Mouse (Mus musculus) forebrain, embryonic 15.5 days (tissue): ENCODE measurements around the gene Atg13. TPM values are rescaled to one million over a fixed set of nuclear protein-coding genes. Genes with fewer than 3 reads are reported as not detected.

Experiments used
- ATAC-seq: fragments of 200-750 bp; cut with Nextera tagmentation; replicated peaks from 2 replicates; pipeline ENCODE4 v1.8.0; 2017; ENCODE audit warnings: mild to moderate bottlenecking, moderate TSS enrichment, moderate library complexity
- H3K27ac ChIP-seq: fragments of 300-500 bp; sonication (generic); replicated peaks from 2 replicates; pipeline ENCODE4 v1.5.1; 2015; ENCODE audit warnings: mild to moderate bottlenecking, inconsistent platforms
- H3K27me3 ChIP-seq: fragments of 300-500 bp; sonication (generic); 2 replicates; pipeline ENCODE4 v1.6.1; 2015; ENCODE audit warnings: inconsistent platforms
- H3K36me3 ChIP-seq: fragments of 300-500 bp; sonication (generic); 2 replicates; pipeline ENCODE4 v1.6.1; 2015; ENCODE audit warnings: mild to moderate bottlenecking, inconsistent platforms
- H3K4me1 ChIP-seq: fragments of 300-500 bp; sonication (generic); 2 replicates; pipeline ENCODE4 v1.6.1; 2015; ENCODE audit warnings: inconsistent platforms
- H3K4me2 ChIP-seq: fragments of 300-500 bp; sonication (generic); replicated peaks from 2 replicates; pipeline ENCODE4 v1.6.1; 2015; ENCODE audit warnings: mild to moderate bottlenecking, inconsistent platforms
- H3K4me3 ChIP-seq: fragments of 300-500 bp; sonication (generic); 2 replicates; pipeline ENCODE4 v1.5.1; 2015; ENCODE audit warnings: mild to moderate bottlenecking, inconsistent platforms
- H3K9ac ChIP-seq: fragments of 300-500 bp; sonication (generic); replicated peaks from 2 replicates; pipeline ENCODE4 v1.6.1; 2015; ENCODE audit warnings: mild to moderate bottlenecking, inconsistent platforms
- H3K9me3 ChIP-seq: fragments of 300-500 bp; sonication (generic); 2 replicates; pipeline ENCODE4 v1.6.1; 2016; ENCODE audit warnings: inconsistent platforms
- WGBS: fragments of 180-500 bp; shearing (Covaris S2); methylation state at CpG from one replicate; pipeline ENCODE4 v1.1.7; 2015; ENCODE audit warnings: mixed read lengths; 5-methylcytosine and 5-hydroxymethylcytosine counted together
- polyA plus RNA-seq: library from polyadenylated mRNA; unstranded; fragments of >200 nt; fragmentation: Nextera tagmentation; extraction: Ambion mirVana; gene quantifications from 2 replicates; pipeline ENCODE4 v1.2.1, GENCODE M21; 2015

Atg13 gene
- polyA plus RNA-seq, 1 experiment from 2014 or later = 40.4 TPM

GRCm38 (mm10) chr2:91638931-91639330 lies 71.4 kb downstream of the Atg13 start:
- no peak for ATAC-seq
- Histone ChIP-seq H3K9me3 (no peaks in the 10 kb centered on the region), H3K4me3 (no peak overlapping the region), H3K4me1 (no peaks in the 10 kb centered on the region), H3K36me3 (peaks cover 6% of the 10 kb centered on the region; the same call in 1 of the 2 replicates), H3K9ac (no peak overlapping the region), H3K27me3 (no peaks in the 10 kb centered on the region), H3K4me2 (no peak overlapping the region), H3K27ac (no peak overlapping the region)
- 84% methylated on average over 6 of the region's 6 CpGs for WGBS

DNA sequence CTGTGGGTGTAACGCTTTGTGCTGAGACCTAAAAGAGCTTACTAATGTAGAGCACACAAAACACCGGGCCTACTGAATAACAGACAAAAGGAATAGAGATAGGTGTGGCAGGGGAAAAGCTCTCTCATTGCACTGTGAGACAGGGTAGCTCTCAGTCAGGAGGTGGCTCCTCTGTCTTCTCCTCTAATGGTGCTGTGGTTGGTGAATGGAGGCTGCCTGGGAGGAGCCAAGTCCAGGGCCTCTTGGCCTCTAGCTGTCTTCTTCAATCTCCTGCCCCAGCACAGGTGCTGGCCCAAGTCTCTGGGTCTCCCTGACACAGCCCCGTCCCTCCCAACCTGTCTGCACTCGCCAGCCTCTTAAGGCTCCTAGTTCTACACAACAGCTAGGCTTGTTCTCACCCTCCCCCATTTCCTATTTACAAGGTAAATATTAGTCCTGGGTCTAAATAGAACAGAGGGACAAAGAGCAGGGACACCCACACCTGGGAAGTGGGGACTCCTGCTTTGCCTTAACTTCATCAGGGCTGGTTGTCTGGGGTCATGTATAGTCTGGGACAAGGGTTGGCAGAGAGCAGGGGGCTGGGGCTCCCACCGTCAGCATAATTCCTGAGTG lies 73.5 kb downstream of the Atg13 start:
- Histone ChIP-seq H3K27me3 (no peaks in the 10 kb centered on the region), H3K9me3 (no peaks in the 10 kb centered on the region), H3K27ac (no peak overlapping the region), H3K4me2 (no peak overlapping the region), H3K4me3 (no peak overlapping the region), H3K36me3 (peaks cover 3% of the 10 kb centered on the region; the same call in 1 of the 2 replicates), H3K4me1 (no peaks in the 10 kb centered on the region), H3K9ac (no peak overlapping the region)
- ATAC-seq = no peak
- 84% methylated on average over 5 of the region's 5 CpGs for WGBS

DNA sequence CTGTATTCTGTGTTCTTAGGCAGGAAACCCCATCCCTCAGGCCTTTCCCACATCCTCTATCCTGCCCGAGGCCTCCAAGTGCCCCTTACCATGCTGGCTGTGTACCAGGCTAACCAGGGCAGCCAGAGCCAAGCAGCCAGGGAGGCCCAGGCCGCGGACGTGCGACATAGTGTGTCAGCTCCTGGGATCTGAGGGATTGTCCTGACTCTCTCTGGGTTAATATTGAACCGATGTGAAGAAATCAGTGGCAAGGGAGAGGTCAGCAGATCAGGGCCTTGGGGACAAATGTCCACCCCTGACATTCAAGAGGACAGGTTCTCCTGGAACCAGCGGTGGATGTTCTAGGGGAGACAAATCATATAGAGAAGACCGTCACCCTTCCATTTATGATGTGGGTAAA lies 74.1 kb downstream of the Atg13 start, which contains the start of gene F2:
Gene F2 (minus strand): TSS at position 186 of the 400 bp plus-strand sequence.
- Histone ChIP-seq H3K9me3 (no peaks in the 10 kb centered on the region), H3K36me3 (peaks cover 2% of the 10 kb centered on the region; the same call in 1 of the 2 replicates), H3K9ac (no peak within 1 kb of the TSS), H3K4me2 (no peak within 1 kb of the TSS), H3K27me3 (no peaks in the 10 kb centered on the region), H3K4me3 (no peak within 1 kb of the TSS), H3K4me1 (no peaks in the 10 kb centered on the region), H3K27ac (no peak within 1 kb of the TSS)
- 96% methylated on average over 8 of the region's 8 CpGs for WGBS
- ATAC-seq = no peak

DNA sequence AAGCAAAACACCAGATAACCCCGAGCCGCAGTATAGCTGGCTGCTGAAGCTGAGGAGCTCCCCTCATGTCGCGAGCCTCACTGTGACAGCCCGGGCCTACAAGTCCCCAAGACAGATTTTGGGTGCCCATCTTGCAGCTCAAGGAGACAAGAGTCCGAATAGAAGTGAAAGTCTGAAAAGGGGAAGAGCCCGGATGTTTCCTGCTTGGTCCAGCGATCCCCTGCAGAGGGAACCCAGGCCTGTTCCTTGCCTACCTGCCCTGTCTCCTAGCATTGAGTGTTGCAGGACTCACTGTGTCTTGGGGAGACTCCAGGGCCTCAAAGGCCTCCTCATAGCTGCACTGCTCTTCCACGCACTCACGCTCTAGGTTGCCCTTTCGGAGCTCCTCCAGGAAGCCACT lies 74.9 kb downstream of the Atg13 start:
- no peak overlapping the region for H3K4me2 ChIP-seq
- 88% methylated on average over 11 of the region's 11 CpGs for WGBS
- no peaks in the 10 kb centered on the region for H3K27me3 ChIP-seq
- H3K27ac ChIP-seq = no peak overlapping the region
- H3K9ac ChIP-seq = no peak overlapping the region
- H3K36me3 ChIP-seq = no peaks in the 10 kb centered on the region
- H3K4me3 ChIP-seq = no peak overlapping the region
- no peaks in the 10 kb centered on the region for H3K4me1 ChIP-seq
- no peaks in the 10 kb centered on the region for H3K9me3 ChIP-seq
- no peak for ATAC-seq

DNA sequence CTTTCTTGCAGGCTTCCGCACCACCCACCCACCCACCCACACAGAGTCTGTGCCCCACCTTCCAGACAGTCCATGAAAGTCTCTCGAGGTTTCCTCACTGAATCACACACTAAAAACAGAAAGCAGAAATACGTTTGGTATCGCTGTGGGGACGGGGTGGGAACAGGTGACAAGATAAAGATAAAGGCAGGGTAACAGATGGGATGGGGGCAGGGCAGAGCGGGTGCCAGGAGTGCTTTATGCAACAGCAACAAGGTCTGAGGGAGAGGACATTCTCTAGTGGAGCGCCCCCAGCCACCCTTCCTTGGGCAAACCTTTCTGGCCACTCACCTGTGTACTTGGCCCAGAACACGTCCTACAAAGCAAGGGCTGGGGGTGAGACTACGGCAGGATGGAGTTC lies 75.5 kb downstream of the Atg13 start:
- no peak for ATAC-seq
- no peaks in the 10 kb centered on the region for H3K9me3 ChIP-seq

GRCm38 (mm10) chr2:91633334-91633977 lies 76.9 kb downstream of the Atg13 start:
- WGBS = 84% methylated on average over 12 of the region's 12 CpGs
- H3K9ac ChIP-seq = no peak overlapping the region
- no peak overlapping the region for H3K27ac ChIP-seq
- H3K4me3 ChIP-seq = no peak overlapping the region
- no peak for ATAC-seq
- no peaks in the 10 kb centered on the region for H3K4me1 ChIP-seq
- no peaks in the 10 kb centered on the region for H3K9me3 ChIP-seq
- H3K36me3 ChIP-seq = no peaks in the 10 kb centered on the region
- no peak overlapping the region for H3K4me2 ChIP-seq
- no peaks in the 10 kb centered on the region for H3K27me3 ChIP-seq

More for the DNA sequence above, 75.5 kb downstream of the Atg13 start:
- no peak overlapping the region for H3K9ac ChIP-seq
- H3K36me3 ChIP-seq = no peaks in the 10 kb centered on the region
- H3K27me3 ChIP-seq = no peaks in the 10 kb centered on the region
- H3K4me1 ChIP-seq = no peaks in the 10 kb centered on the region
- H3K4me3 ChIP-seq = no peak overlapping the region
- no peak overlapping the region for H3K27ac ChIP-seq
- no peak overlapping the region for H3K4me2 ChIP-seq
- 83% methylated on average over 9 of the region's 9 CpGs for WGBS

GRCm38 (mm10) chr2:91632316-91632715 lies 78.1 kb downstream of the Atg13 start:
- Histone ChIP-seq H3K4me3 (no peak overlapping the region), H3K9me3 (no peaks in the 10 kb centered on the region), H3K27ac (no peak overlapping the region), H3K36me3 (no peaks in the 10 kb centered on the region), H3K27me3 (no peaks in the 10 kb centered on the region), H3K4me1 (no peaks in the 10 kb centered on the region), H3K4me2 (no peak overlapping the region), H3K9ac (no peak overlapping the region)
- WGBS = 87% methylated on average over 5 of the region's 5 CpGs
- ATAC-seq = no peak

- no peaks in the 10 kb centered on the region for H3K27me3 ChIP-seq
- no peak overlapping the region for H3K9ac ChIP-seq
- H3K4me1 ChIP-seq = no peaks in the 10 kb centered on the region
- no peak overlapping the region for H3K4me3 ChIP-seq
- 88% methylated on average over 5 of the region's 5 CpGs for WGBS
- no peak overlapping the region for H3K27ac ChIP-seq
- no peaks in the 10 kb centered on the region for H3K36me3 ChIP-seq
- no peak for ATAC-seq
- H3K4me2 ChIP-seq = no peak overlapping the region
- no peaks in the 10 kb centered on the region for H3K9me3 ChIP-seq
These were observed 78.5 kb downstream of the Atg13 start for GRCm38 (mm10) chr2:91631826-91632225.

DNA sequence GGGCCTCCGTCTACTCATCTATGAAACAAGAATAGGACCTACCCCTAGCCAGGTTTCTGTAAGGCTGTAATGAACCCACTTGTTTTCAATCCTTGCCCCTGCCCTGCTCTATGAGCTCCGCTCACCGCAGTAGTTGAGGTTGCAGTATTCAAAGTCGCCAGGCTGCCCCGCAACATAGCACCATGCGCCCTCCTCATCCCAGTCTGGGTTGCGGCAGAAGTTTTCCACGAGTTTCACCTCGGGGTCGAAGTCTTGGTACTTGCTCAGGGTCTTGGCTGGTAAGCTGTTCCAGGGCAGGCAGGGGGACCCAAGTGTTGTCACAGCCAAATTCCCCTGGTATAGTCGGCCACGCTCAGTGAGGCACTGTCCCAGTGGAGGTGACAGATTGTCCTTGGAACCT lies 80.0 kb downstream of the Atg13 start:
- Histone ChIP-seq H3K27me3 (no peaks in the 10 kb centered on the region), H3K4me3 (no peak overlapping the region), H3K4me2 (no peak overlapping the region), H3K27ac (no peak overlapping the region), H3K9ac (no peak overlapping the region), H3K36me3 (no peaks in the 10 kb centered on the region), H3K9me3 (no peaks in the 10 kb centered on the region), H3K4me1 (no peaks in the 10 kb centered on the region)
- WGBS = 95% methylated on average over 12 of the region's 12 CpGs
- ATAC-seq = no peak

DNA sequence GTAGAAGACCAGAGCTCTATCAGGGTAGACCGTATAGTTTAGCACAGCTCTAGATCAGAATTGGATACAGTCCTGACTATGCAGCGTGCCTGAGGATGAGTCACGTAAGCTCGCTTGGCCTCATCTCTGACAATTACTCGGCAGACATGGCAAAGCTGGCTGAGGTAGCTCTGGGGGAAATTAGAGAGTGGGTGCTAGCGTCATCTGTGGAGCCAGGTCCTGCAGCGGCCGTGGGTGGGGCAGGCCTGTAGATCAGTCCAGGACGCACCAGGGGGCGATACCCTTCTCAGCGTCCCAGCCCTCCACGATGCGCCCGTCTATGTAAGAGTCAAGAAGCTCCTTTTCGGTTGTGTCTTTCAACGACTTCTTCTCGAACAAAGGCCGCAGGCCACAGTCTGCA lies 80.7 kb downstream of the Atg13 start:
- Histone ChIP-seq H3K4me2 (no peak overlapping the region), H3K4me3 (no peak overlapping the region), H3K9ac (no peak overlapping the region), H3K9me3 (no peaks in the 10 kb centered on the region), H3K36me3 (no peaks in the 10 kb centered on the region), H3K4me1 (no peaks in the 10 kb centered on the region), H3K27me3 (no peaks in the 10 kb centered on the region), H3K27ac (no peak overlapping the region)
- WGBS = 87% methylated on average over 18 of the region's 18 CpGs
- no peak for ATAC-seq

DNA sequence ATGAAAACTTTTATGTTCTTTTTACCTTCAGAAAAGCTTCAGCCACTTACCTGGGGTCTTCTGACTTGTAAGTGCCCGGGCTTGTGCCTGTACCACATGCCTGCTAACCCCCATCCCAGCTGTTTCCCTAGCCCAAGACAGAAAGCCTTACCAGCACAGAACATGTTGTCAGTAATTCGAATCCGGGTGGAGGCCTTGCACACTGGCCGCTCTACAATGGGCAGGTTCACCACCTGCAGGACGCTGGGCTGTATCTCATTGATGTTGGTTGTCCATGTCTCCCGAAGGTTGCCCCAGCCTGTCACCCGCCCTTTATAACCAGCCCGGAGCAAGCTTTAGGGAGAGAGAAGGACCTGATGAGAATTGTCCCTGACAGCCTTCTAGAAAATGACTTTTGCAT lies 82.2 kb downstream of the Atg13 start:
- H3K9ac ChIP-seq = no peak overlapping the region
- H3K9me3 ChIP-seq = no peaks in the 10 kb centered on the region
- no peak for ATAC-seq
- WGBS = 95% methylated on average over 8 of the region's 8 CpGs
- no peaks in the 10 kb centered on the region for H3K27me3 ChIP-seq
- no peak overlapping the region for H3K4me2 ChIP-seq
- H3K27ac ChIP-seq = no peak overlapping the region
- H3K36me3 ChIP-seq = peaks cover 8% of the 10 kb centered on the region; the same call in 1 of the 2 replicates
- no peaks in the 10 kb centered on the region for H3K4me1 ChIP-seq
- H3K4me3 ChIP-seq = no peak overlapping the region

GRCm38 (mm10) chr2:91627486-91627885 lies 82.9 kb downstream of the Atg13 start:
- Histone ChIP-seq H3K9me3 (no peaks in the 10 kb centered on the region), H3K4me3 (no peak overlapping the region), H3K9ac (no peak overlapping the region), H3K36me3 (peaks cover 12% of the 10 kb centered on the region; the same call in 1 of the 2 replicates), H3K4me2 (no peak overlapping the region), H3K27ac (no peak overlapping the region), H3K27me3 (no peaks in the 10 kb centered on the region), H3K4me1 (no peaks in the 10 kb centered on the region)
- 74% methylated on average over 5 of the region's 5 CpGs for WGBS
- no peak for ATAC-seq
